Mouse (Mus musculus) myocyte (in vitro differentiated cells): ENCODE results near the gene Bet1l. TPM values are rescaled to one million over a fixed set of nuclear protein-coding genes. Genes with fewer than 3 reads are reported as not detected.
"Not testable (repeated sequence)": the region's sequence is repeated elsewhere in the genome, so short reads cannot be mapped to it uniquely, and the experiment has no call there.

ENCODE experiments used
- H3K27me3 ChIP-seq: one replicate; pipeline ENCODE4 v1.6.1; 2011; ENCODE audit not compliant: control insufficient read depth, insufficient read depth, insufficient read length
- H3K36me3 ChIP-seq: one replicate; pipeline ENCODE4 v1.6.1; 2011; ENCODE audit not compliant: control insufficient read depth, insufficient read depth
- H3K4me2 ChIP-seq: one replicate; pipeline ENCODE4 v1.6.1; 2011; ENCODE audit warnings: low read depth, control low read depth
- H3K4me3 ChIP-seq: one replicate; pipeline ENCODE4 v1.5.1; 2011; ENCODE audit warnings: mild to moderate bottlenecking, control low read depth, moderate library complexity
- H3K79me2 ChIP-seq: one replicate; pipeline ENCODE4 v1.6.1; 2011; ENCODE audit not compliant: control insufficient read depth, insufficient read depth
- H3ac ChIP-seq: one replicate; pipeline ENCODE4 v1.6.1; 2011; ENCODE audit not compliant: control insufficient read depth, insufficient read length
- CEBPB ChIP-seq: IDR thresholded peaks from 2 replicates; pipeline ENCODE4 v1.6.1; 2011; ENCODE audit warnings: mild to moderate bottlenecking, moderate library complexity; ENCODE audit not compliant: poor library complexity, insufficient read depth, severe bottlenecking
- E2F4 ChIP-seq: IDR thresholded peaks from one replicate; pipeline ENCODE4 v1.6.1; 2011; ENCODE audit warnings: mild to moderate bottlenecking, control low read depth, moderate library complexity; ENCODE audit not compliant: insufficient read depth
- MAX ChIP-seq: IDR thresholded peaks from one replicate; pipeline ENCODE4 v1.6.1; 2011; ENCODE audit warnings: low read depth, mild to moderate bottlenecking, control low read depth
- MYOD1 ChIP-seq, 3 experiments: IDR thresholded peaks; one replicate each; pipeline ENCODE4 v1.6.1; 2011; ENCODE audit warnings: control low read depth in 2 of 3, low read depth in 2 of 3, mild to moderate bottlenecking in 2 of 3, moderate library complexity in 1 of 3; ENCODE audit not compliant: insufficient read length in 2 of 3, control insufficient read depth in 1 of 3
- MYOG ChIP-seq, 3 experiments: IDR thresholded peaks; one replicate each; pipeline ENCODE4 v1.6.1; 2011; ENCODE audit warnings: control low read depth in 2 of 3, low read depth in 2 of 3, mild to moderate bottlenecking in 2 of 3; ENCODE audit not compliant: insufficient read length in 2 of 3, control insufficient read depth in 1 of 3, insufficient read depth in 1 of 3
- POLR2A ChIP-seq: IDR thresholded peaks from one replicate; pipeline ENCODE4 v1.6.1; 2011; ENCODE audit warnings: low read depth, mild to moderate bottlenecking, control low read depth, moderate library complexity; ENCODE audit not compliant: insufficient read length
- POLR2AphosphoS2 ChIP-seq: IDR thresholded peaks from one replicate; pipeline ENCODE4 v1.6.1; 2011; ENCODE audit warnings: low read depth, control low read depth; ENCODE audit not compliant: insufficient read length
- REST ChIP-seq: IDR thresholded peaks from one replicate; pipeline ENCODE4 v1.6.1; 2011; ENCODE audit warnings: mild to moderate bottlenecking, control low read depth, moderate library complexity; ENCODE audit not compliant: insufficient read depth, insufficient read length
- SRF ChIP-seq: IDR thresholded peaks from one replicate; pipeline ENCODE4 v1.6.1; 2011; ENCODE audit warnings: low read depth; ENCODE audit not compliant: control insufficient read depth, insufficient read length
- TCF12 ChIP-seq: IDR thresholded peaks from one replicate; pipeline ENCODE4 v1.6.1; 2011; ENCODE audit warnings: mild to moderate bottlenecking, control low read depth; ENCODE audit not compliant: poor library complexity, insufficient read depth, severe bottlenecking
- TCF3 ChIP-seq: IDR thresholded peaks from one replicate; pipeline ENCODE4 v1.6.1; 2011; ENCODE audit warnings: low read depth, control low read depth; ENCODE audit not compliant: insufficient read length
- USF1 ChIP-seq: IDR thresholded peaks from one replicate; pipeline ENCODE4 v1.6.1; 2011; ENCODE audit warnings: low read depth, mild to moderate bottlenecking, control low read depth, moderate library complexity
- polyA plus RNA-seq: library from polyadenylated mRNA; unstranded; fragments of >200 nt; fragmentation: generic; extraction: Trizol; gene quantifications from one replicate; pipeline ENCODE4 v1.2.1, GENCODE M21; 2012; ENCODE audit warnings: missing spikeins

Bet1l gene
- polyA plus RNA-seq, 1 experiment: 25.8 TPM

DNA sequence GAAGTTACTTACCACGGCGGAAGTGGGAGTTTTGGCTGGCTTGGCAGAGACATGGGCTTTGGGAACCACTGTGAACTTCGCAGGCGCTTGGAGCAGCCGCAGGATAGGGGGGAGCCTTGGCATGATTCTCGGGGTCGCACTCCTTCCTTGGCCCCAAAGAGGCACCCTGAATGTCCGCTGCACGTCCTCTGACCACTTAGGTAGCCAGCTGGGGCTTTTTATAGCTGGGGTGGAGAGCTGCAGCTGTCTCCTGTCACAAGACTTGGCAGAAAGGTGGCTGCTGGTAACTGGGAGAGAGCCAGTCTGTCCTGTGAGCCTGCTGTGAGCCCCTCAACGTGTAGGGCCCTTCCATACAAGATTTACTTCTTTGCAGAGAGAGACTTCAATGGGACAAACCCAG lies 42.8 kb upstream of the Bet1l start, which contains the start of gene Cox8b:
TSS of gene Cox8b (minus strand) at position 227 of the 400 bp plus-strand sequence.
- H3K79me2 ChIP-seq: no peaks in the 10 kb centered on the region
- TF ChIP-seq MYOG (IDR thresholded peaks at IDR 0.05; ENCODE audit: control insufficient read depth in 1 of 3, insufficient read depth in 1 of 3, insufficient read length in 2 of 3, low read depth in 2 of 3) (peak; percentile 62 to 94 (median 84)), MAX (no peak), POLR2AphosphoS2 (peak; percentile 61), POLR2A (peak; percentile 68), TCF12 (peak; percentile 56), MYOD1 (IDR thresholded peaks at IDR 0.05; ENCODE audit: control insufficient read depth in 1 of 3, insufficient read length in 2 of 3, low read depth in 2 of 3) (peak; percentile 65 to 80 (median 76)), SRF (no peak)
- peak within 1 kb of the TSS; percentile 61 for H3K4me2 ChIP-seq
- no peak within 1 kb of the TSS for H3ac ChIP-seq
- no peaks in the 10 kb centered on the region for H3K27me3 ChIP-seq
- H3K4me3 ChIP-seq: peak within 1 kb of the TSS; percentile 28
- peaks cover 12% of the 10 kb centered on the region for H3K36me3 ChIP-seq

- H3K4me3 ChIP-seq: peak overlapping the region; percentile 28
- H3K4me2 ChIP-seq: peak overlapping the region; percentile 61
- peaks cover 18% of the 10 kb centered on the region for H3K36me3 ChIP-seq
- no peak overlapping the region for H3ac ChIP-seq
- TF ChIP-seq TCF3 (no peak), MAX (no peak), TCF12 (no peak)
- no peaks in the 10 kb centered on the region for H3K27me3 ChIP-seq
- no peaks in the 10 kb centered on the region for H3K79me2 ChIP-seq
Observed at GRCm38 (mm10) chr7:140899121-140899520, 41.7 kb upstream of the Bet1l start.

DNA sequence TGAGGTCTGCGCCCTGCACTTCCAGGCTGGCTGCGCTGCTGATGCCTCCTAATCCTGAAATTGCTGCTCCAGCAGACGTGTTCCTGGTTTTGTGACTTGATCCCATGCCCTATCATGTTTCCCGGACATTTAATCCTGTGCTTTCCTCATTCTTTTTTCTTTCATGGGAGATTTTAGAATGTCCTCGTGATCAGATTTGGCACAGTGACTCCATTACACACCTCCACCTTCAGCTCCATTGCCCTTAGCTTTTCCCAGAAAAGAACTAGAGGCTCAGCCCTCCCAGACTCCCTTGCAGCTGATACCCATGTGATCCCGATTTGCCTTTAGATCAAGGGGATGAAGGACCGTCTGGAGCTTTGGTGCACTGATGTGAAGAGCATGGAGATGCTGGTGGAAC lies 40.5 kb upstream of the Bet1l start:
- Histone ChIP-seq H3K4me2 (no peak overlapping the region), H3K36me3 (peaks cover 18% of the 10 kb centered on the region), H3K79me2 (no peaks in the 10 kb centered on the region), H3K4me3 (no peak overlapping the region), H3K27me3 (no peaks in the 10 kb centered on the region), H3ac (no peak overlapping the region)
- no peak for TF ChIP-seq MYOG (IDR thresholded peaks at IDR 0.05; ENCODE audit: control insufficient read depth in 1 of 3, insufficient read depth in 1 of 3, insufficient read length in 2 of 3, low read depth in 2 of 3)

GRCm38 (mm10) chr7:140894611-140895010 lies 37.2 kb upstream of the Bet1l start:
- no peak overlapping the region for H3ac ChIP-seq
- H3K36me3 ChIP-seq: peaks cover 25% of the 10 kb centered on the region
- H3K4me2 ChIP-seq: no peak overlapping the region
- H3K79me2 ChIP-seq: no peaks in the 10 kb centered on the region
- no peaks in the 10 kb centered on the region for H3K27me3 ChIP-seq
- H3K4me3 ChIP-seq: no peak overlapping the region
- TF ChIP-seq E2F4: no peak

DNA sequence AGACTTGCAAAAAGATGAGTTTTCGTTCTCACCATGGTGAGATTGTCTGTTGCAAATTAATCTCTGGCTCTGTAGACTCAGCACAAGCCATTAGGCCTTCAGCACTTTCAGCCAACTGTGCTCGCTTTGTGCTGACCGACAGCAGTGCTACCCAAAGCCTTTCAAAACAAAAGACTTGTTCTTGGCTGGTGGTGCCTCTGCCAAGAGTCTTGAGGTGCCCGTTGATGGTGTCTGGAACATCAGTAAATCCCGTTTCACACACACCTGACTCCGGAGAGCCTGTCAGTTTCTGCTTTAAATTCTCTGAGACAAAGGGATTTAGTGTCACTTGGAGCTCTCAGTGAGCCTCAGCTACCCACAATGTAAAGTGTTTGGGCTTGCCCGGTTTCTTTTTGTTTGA lies 36.7 kb upstream of the Bet1l start:
- TF ChIP-seq MAX: no peak
- TF ChIP-seq REST: no peak
- TF ChIP-seq USF1: no peak
- TF ChIP-seq E2F4: no peak
- TF ChIP-seq MYOD1 (IDR thresholded peaks at IDR 0.05; ENCODE audit: control insufficient read depth in 1 of 3, insufficient read length in 2 of 3, low read depth in 2 of 3): no peak
- no peak for TF ChIP-seq POLR2A
- no peak for TF ChIP-seq SRF
- TF ChIP-seq TCF3: no peak
- TF ChIP-seq MYOG (IDR thresholded peaks at IDR 0.05; ENCODE audit: control insufficient read depth in 1 of 3, insufficient read depth in 1 of 3, insufficient read length in 2 of 3, low read depth in 2 of 3): no peak
- TF ChIP-seq CEBPB: no peak
- TF ChIP-seq TCF12: no peak
- TF ChIP-seq POLR2AphosphoS2: no peak

GRCm38 (mm10) chr7:140890636-140891035 lies 33.3 kb upstream of the Bet1l start:
- H3K27me3 ChIP-seq, H3K4me2 ChIP-seq, H3K4me3 ChIP-seq, H3K79me2 ChIP-seq, H3ac ChIP-seq: not testable (repeated sequence)
- H3K36me3 ChIP-seq: peaks cover 40% of the 10 kb centered on the region

More for the DNA sequence above, 36.7 kb upstream of the Bet1l start:
- Histone ChIP-seq H3K36me3 (peaks cover 31% of the 10 kb centered on the region), H3K4me3 (no peak overlapping the region), H3ac (no peak overlapping the region), H3K79me2 (no peaks in the 10 kb centered on the region), H3K4me2 (no peak overlapping the region), H3K27me3 (no peaks in the 10 kb centered on the region)
